Mouse (Mus musculus): ENCODE measurements at regions not wholly inside any gene's neighbourhood (a gene's known extent, or its start where the extent isn't known, plus 50 kb on each side); places are given as distances from the start of the nearest gene placed in this dataset.

DNA sequence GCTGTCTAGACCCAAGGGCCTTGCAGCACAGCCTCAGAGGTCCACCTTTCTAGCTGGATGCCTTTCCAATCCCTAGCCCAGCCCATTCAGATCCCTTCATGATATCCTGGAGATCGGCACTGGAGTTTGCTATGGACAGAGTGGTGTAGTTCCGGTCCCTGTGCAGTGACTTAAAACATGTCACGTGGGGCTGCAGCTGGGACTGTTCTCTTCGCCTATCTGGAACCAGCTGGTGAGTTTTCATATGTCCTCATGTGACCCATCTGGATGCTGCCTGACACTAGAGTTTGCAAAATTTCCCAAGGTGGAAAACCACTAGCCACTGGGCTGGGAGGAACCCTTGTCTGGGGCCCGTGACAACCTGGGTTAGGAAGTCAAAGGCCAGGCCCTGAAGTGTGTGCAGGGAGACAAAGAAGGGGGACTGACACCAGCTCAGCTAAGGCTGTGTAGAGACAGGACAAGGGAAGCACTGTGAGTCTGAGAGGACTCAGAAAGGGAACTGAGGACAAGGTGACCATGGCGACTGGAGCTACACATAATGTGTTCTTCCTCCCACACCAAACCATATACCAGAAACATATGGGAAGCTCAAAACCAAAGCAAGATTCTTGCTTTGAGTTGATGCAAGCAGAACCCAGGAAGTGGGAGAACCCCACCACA, 75.9 kb upstream of the Dazl start:
- TF ChIP-seq CTCF (IDR thresholded peaks at IDR 0.05; ENCODE audit: control insufficient read depth, insufficient read depth, low read length), result no peak
- TF ChIP-seq POLR2A (IDR thresholded peaks at IDR 0.05; ENCODE audit: borderline replicate concordance, control insufficient read depth, low read depth, low read length), result no peak

Data from bone marrow, adult 2 months (tissue).